Mouse (Mus musculus): ENCODE results near the gene Cmss1. TPM values are rescaled to one million over a fixed set of nuclear protein-coding genes. Genes with fewer than 3 reads are reported as not detected.

Gene Cmss1
- polyA plus RNA-seq, 1 experiment from 2014 or later, result 38.3 TPM

DNA sequence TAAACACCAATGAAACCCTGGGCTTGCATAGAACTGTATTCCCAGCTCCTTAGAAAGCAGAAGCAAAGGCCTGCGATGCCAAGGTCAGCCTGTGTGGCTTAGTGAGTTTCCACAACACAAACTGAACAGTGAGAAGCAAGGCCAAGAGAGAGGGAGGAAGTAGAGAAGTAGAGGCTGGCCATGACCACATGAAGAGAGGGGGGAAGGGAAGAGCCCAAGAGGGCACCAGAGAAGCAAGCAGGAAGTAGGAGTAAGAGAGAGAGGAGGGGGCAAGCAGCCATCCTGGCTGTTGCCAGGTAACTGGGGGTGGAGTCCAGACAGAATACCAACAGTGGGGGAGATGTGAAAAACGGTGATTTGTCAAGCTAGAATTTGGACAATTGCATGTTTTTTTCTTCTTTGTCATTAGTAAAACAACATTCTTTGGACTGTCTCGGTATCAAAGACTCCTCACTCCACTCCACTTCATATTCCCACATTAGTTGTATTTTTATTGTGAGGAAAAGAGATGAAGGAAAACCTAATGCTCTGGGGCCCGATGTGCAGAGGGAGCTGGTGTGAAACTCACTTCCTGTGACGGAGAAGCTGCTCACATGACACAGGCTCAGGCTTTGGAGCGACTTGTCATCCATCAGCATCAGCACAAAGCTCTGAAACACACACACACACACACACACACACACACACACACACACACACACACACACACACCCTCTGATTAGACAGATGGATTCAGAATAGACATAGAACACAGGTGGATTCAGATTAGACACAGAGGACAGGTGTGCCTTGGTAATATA, 183.5 kb downstream of the Cmss1 start:
- Histone ChIP-seq H3K9ac (replicated peaks; ENCODE audit: low read depth, low read length) (no peak overlapping the region), H3K27ac (ENCODE audit: low read depth, low read length) (no peak overlapping the region), H3K36me3 (ENCODE audit: control insufficient read depth, insufficient read depth, low read length) (no peaks in the 10 kb centered on the region), H3K4me1 (ENCODE audit: control insufficient read depth, insufficient read depth, low read length) (peaks cover 8% of the 10 kb centered on the region), H3K4me3 (ENCODE audit: low read depth, low read length) (no peak overlapping the region), H3K4me2 (ENCODE audit: low read depth, low read length) (no peak overlapping the region), H3K27me3 (ENCODE audit: control insufficient read depth, insufficient read depth, low read length) (no peaks in the 10 kb centered on the region), H3K9me3 (ENCODE audit: control insufficient read depth, low read length) (no peaks in the 10 kb centered on the region)
- WGBS, result 58% methylated on average over 6 of the region's 6 CpGs
- ATAC-seq (ENCODE audit: low read depth), result no peak

DNA sequence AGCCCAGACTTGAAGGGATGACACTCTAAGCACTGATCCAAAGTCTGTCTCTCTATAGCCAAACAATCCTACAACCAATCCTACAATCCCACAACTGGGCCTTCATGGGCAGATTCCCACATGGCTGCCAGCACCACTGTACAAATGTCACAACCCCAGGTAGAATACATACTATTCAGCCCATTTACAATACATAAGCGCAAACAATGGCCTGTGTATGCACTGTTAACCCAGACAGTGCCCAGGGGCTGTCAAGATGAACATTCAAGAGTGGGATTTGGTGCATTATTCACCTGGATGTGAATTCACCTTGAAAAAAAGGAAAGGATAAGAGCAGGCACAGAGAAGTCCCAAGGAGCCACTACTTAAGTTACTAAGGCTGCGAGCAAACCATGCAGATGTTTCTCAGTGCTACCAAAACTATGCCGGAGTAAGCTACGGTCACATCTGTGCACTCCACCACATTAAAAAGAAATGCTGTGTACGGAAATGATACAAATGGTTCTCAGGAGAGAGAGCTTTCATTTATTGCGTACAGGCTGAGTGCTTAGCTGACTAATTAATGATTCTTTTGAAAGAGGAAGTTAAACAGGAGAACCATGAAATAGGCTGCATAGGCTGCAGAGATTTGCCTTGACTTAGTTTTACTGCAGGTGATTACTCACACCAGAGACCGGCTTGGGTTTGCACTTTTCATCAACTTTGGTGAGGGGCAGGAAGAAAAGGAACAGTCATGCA, 184.8 kb downstream of the Cmss1 start:
- Histone ChIP-seq H3K4me2 (ENCODE audit: low read depth, low read length) (no peak overlapping the region), H3K27me3 (ENCODE audit: control insufficient read depth, insufficient read depth, low read length) (no peaks in the 10 kb centered on the region), H3K4me1 (ENCODE audit: control insufficient read depth, insufficient read depth, low read length) (peaks cover 8% of the 10 kb centered on the region), H3K4me3 (ENCODE audit: low read depth, low read length) (no peak overlapping the region), H3K27ac (ENCODE audit: low read depth, low read length) (no peak overlapping the region), H3K36me3 (ENCODE audit: control insufficient read depth, insufficient read depth, low read length) (no peaks in the 10 kb centered on the region), H3K9ac (replicated peaks; ENCODE audit: low read depth, low read length) (no peak overlapping the region), H3K9me3 (ENCODE audit: control insufficient read depth, low read length) (no peaks in the 10 kb centered on the region)
- peak; percentile 82 for ATAC-seq (ENCODE audit: low read depth)
- 34% methylated on average over 7 of the region's 7 CpGs for WGBS

DNA sequence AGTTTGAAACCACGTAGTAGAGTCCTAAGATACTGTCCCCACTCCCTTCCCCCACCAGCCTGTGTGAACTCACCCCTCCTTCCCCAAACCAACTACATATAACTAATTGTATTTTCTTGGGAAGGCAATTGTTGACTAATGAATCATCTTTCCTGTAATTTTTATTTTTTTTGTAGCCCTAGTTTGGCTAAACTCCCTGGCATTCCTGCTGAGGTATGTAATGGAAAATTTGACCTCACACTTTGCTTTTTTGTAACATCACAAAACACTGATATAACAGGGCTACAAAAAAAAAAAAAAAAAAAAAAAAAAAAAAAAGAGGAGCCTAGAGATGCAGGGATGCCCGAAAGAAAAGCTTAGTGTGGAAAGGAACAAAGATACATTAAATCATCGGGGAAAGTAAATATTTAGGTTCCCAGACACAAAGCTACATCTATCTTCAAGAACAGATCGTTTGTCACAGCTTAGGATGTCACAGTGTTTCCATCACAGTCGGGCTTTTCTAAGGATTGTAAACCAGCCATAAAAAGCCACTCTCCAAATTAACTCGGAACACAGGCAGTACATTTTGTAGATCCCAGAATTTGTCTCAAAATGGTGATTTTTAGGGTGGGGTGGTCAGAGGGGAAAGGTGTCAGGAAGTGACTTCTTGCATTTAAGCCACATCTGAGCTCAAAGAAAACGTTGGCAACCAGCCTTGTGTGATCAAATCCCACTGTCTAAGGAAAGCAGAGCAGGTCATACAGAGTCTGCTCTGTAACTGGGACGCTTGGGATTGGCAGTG, 185.7 kb downstream of the Cmss1 start:
- Histone ChIP-seq H3K9me3 (ENCODE audit: control insufficient read depth, low read length) (no peaks in the 10 kb centered on the region), H3K27ac (ENCODE audit: low read depth, low read length) (no peak overlapping the region), H3K4me2 (ENCODE audit: low read depth, low read length) (no peak overlapping the region), H3K4me1 (ENCODE audit: control insufficient read depth, insufficient read depth, low read length) (peaks cover 8% of the 10 kb centered on the region), H3K36me3 (ENCODE audit: control insufficient read depth, insufficient read depth, low read length) (no peaks in the 10 kb centered on the region), H3K4me3 (ENCODE audit: low read depth, low read length) (no peak overlapping the region), H3K9ac (replicated peaks; ENCODE audit: low read depth, low read length) (no peak overlapping the region), H3K27me3 (ENCODE audit: control insufficient read depth, insufficient read depth, low read length) (no peaks in the 10 kb centered on the region)
- whole genome bisulfite sequencing, result 30% methylated on average over 8 of the region's 8 CpGs
- no peak for ATAC-seq (ENCODE audit: low read depth)

DNA sequence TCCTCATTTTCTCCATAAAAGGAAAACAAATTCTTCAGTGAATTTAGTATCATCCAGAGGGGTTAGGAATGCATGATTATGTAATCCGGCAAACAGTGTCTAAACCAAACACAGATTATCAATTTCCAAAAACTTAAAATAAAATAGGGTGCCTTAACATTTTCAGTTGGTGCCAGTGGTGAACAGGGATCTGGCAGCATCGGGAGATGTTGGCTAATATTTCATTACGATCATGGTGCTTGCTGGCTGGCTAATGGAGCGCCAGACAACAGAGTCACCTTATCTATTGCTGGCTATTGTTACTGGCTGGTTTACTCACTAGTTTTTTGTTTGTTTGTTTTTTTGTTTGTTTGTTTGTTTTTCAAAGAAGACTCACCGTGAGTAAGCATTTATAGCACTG, 186.8 kb downstream of the Cmss1 start:
- H3K4me1 ChIP-seq (ENCODE audit: control insufficient read depth, insufficient read depth, low read length), result peaks cover 8% of the 10 kb centered on the region
- no peaks in the 10 kb centered on the region for H3K36me3 ChIP-seq (ENCODE audit: control insufficient read depth, insufficient read depth, low read length)
- H3K9me3 ChIP-seq (ENCODE audit: control insufficient read depth, low read length), result no peaks in the 10 kb centered on the region
- H3K27ac ChIP-seq (ENCODE audit: low read depth, low read length), result no peak overlapping the region
- H3K9ac ChIP-seq (replicated peaks; ENCODE audit: low read depth, low read length), result no peak overlapping the region
- 87% methylated on average over 5 of the region's 5 CpGs for WGBS
- H3K4me3 ChIP-seq (ENCODE audit: low read depth, low read length), result no peak overlapping the region
- H3K4me2 ChIP-seq (ENCODE audit: low read depth, low read length), result no peak overlapping the region
- ATAC-seq (ENCODE audit: low read depth), result no peak
- no peaks in the 10 kb centered on the region for H3K27me3 ChIP-seq (ENCODE audit: control insufficient read depth, insufficient read depth, low read length)

DNA sequence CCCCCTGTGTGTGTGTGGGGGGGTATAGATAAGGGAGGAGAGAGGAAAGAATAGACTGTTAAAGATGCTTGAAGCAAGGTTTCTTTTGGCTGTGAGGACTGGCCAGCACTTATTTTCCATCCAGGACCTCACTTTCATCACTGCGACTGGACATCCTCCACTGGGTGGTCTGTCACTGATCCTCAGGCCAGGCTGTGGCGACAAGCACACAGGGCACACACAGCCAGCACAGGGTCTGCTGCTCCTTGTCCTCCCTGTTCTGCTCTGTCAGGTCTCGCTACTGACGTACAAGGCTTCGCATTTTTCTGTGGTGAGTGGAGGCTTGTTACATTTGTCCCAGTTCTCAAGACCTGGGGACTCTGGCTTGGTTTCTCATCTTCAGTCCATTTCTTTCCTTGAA, 187.3 kb downstream of the Cmss1 start:
- ATAC-seq (ENCODE audit: low read depth), result no peak
- H3K9ac ChIP-seq (replicated peaks; ENCODE audit: low read depth, low read length), result no peak overlapping the region
- H3K27ac ChIP-seq (ENCODE audit: low read depth, low read length), result no peak overlapping the region
- H3K4me1 ChIP-seq (ENCODE audit: control insufficient read depth, insufficient read depth, low read length), result peaks cover 8% of the 10 kb centered on the region
- H3K4me2 ChIP-seq (ENCODE audit: low read depth, low read length), result no peak overlapping the region
- 75% methylated on average over 5 of the region's 5 CpGs for WGBS
- H3K27me3 ChIP-seq (ENCODE audit: control insufficient read depth, insufficient read depth, low read length), result no peaks in the 10 kb centered on the region
- no peaks in the 10 kb centered on the region for H3K36me3 ChIP-seq (ENCODE audit: control insufficient read depth, insufficient read depth, low read length)
- no peaks in the 10 kb centered on the region for H3K9me3 ChIP-seq (ENCODE audit: control insufficient read depth, low read length)
- no peak overlapping the region for H3K4me3 ChIP-seq (ENCODE audit: low read depth, low read length)

DNA sequence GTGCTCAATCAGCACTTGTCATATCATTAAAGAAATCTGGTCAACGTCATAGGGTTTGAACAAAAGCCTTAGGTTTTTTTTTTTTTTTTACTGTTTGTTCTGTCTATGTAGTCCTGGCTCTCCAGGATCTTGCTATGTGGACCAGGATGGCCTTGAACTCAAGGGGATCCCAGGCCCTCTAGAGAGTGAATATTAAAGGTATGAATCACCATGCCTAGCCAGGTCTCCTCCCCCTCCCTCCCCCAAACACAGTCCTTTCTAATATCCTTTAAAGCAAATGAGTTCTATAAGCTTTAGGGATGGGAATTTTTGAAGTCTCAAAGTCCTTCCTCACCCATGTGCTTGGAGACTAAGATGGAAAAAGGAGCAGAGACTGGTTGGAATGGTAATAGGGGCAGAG, 188.7 kb downstream of the Cmss1 start:
- 82% methylated on average over 1 of the region's 1 CpGs for WGBS
- no peak overlapping the region for H3K9ac ChIP-seq (replicated peaks; ENCODE audit: low read depth, low read length)
- H3K4me1 ChIP-seq (ENCODE audit: control insufficient read depth, insufficient read depth, low read length), result peaks cover 8% of the 10 kb centered on the region
- no peak overlapping the region for H3K4me3 ChIP-seq (ENCODE audit: low read depth, low read length)
- no peak for ATAC-seq (ENCODE audit: low read depth)
- no peaks in the 10 kb centered on the region for H3K27me3 ChIP-seq (ENCODE audit: control insufficient read depth, insufficient read depth, low read length)
- no peak overlapping the region for H3K4me2 ChIP-seq (ENCODE audit: low read depth, low read length)
- H3K27ac ChIP-seq (ENCODE audit: low read depth, low read length), result no peak overlapping the region
- no peaks in the 10 kb centered on the region for H3K36me3 ChIP-seq (ENCODE audit: control insufficient read depth, insufficient read depth, low read length)
- H3K9me3 ChIP-seq (ENCODE audit: control insufficient read depth, low read length), result no peaks in the 10 kb centered on the region

DNA sequence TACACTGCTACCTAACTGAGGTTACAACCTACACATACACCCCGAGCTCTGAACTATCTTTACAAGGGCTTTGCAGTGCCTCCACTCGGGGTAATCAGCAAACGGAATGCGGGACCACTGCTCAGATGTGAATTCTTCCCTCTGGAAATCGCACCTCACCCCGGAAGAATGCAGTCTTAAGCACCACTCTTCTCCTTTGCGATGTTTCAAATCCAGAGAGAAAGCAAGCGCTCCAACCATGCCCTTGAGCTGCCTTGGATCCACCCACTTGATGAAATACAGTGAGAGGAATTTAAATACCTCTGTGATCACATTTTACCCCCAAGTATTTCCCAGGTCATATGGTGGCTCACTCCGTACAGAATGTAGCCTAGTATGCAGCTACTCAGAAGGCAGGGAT, 189.6 kb downstream of the Cmss1 start:
- Histone ChIP-seq H3K27ac (ENCODE audit: low read depth, low read length) (no peak overlapping the region), H3K4me2 (ENCODE audit: low read depth, low read length) (no peak overlapping the region), H3K9me3 (ENCODE audit: control insufficient read depth, low read length) (no peaks in the 10 kb centered on the region), H3K9ac (replicated peaks; ENCODE audit: low read depth, low read length) (no peak overlapping the region), H3K36me3 (ENCODE audit: control insufficient read depth, insufficient read depth, low read length) (no peaks in the 10 kb centered on the region), H3K4me3 (ENCODE audit: low read depth, low read length) (no peak overlapping the region), H3K27me3 (ENCODE audit: control insufficient read depth, insufficient read depth, low read length) (no peaks in the 10 kb centered on the region), H3K4me1 (ENCODE audit: control insufficient read depth, insufficient read depth, low read length) (peaks cover 8% of the 10 kb centered on the region)
- no peak for ATAC-seq (ENCODE audit: low read depth)
- 88% methylated on average over 9 of the region's 9 CpGs for WGBS

DNA sequence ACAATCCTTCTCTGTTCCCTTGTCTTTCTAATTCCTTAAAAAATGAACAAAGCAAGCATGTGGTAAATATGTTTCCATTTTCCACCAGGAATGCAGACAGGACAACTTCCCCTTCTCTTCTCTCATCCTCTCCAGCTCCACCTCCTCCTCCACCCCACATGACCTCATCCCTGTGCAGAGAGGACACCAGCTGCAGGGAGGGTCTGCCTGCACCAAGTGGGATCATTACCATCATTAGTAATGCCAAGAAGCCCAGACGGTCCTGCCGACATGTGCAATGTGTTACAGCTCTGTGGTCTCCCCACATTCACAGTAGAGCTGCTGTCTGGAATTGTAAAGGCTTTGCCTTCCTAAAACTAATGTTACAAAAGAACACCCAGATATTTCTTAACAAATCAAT, 190.6 kb downstream of the Cmss1 start:
- no peak overlapping the region for H3K9ac ChIP-seq (replicated peaks; ENCODE audit: low read depth, low read length)
- no peak overlapping the region for H3K4me2 ChIP-seq (ENCODE audit: low read depth, low read length)
- no peak overlapping the region for H3K4me3 ChIP-seq (ENCODE audit: low read depth, low read length)
- H3K27me3 ChIP-seq (ENCODE audit: control insufficient read depth, insufficient read depth, low read length), result no peaks in the 10 kb centered on the region
- H3K4me1 ChIP-seq (ENCODE audit: control insufficient read depth, insufficient read depth, low read length), result no peaks in the 10 kb centered on the region
- no peaks in the 10 kb centered on the region for H3K9me3 ChIP-seq (ENCODE audit: control insufficient read depth, low read length)
- no peaks in the 10 kb centered on the region for H3K36me3 ChIP-seq (ENCODE audit: control insufficient read depth, insufficient read depth, low read length)
- H3K27ac ChIP-seq (ENCODE audit: low read depth, low read length), result no peak overlapping the region
- ATAC-seq (ENCODE audit: low read depth), result no peak
- 37% methylated on average over 2 of the region's 2 CpGs for WGBS

DNA sequence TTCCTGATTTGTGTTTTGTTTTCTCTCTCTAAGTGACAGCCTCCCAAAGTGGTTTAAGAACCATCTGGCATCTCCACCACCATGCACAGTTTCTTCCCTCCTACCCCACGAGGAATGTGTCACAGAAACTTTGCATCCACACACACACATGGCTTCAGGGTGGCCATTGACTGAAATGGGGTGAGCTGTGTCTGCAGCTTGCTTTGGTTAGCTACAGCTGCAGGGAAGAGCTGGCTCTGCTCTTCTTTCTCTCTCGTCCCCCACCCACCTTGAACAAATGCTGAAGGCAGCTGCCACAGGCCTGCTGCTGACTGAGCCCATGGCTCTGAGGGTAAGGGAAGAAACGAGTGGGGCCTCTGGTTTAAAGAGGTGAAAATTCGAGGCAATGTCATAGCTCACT, 193.9 kb downstream of the Cmss1 start:
- Histone ChIP-seq H3K36me3 (ENCODE audit: control insufficient read depth, insufficient read depth, low read length) (no peaks in the 10 kb centered on the region), H3K9ac (replicated peaks; ENCODE audit: low read depth, low read length) (no peak overlapping the region), H3K27me3 (ENCODE audit: control insufficient read depth, insufficient read depth, low read length) (no peaks in the 10 kb centered on the region), H3K4me1 (ENCODE audit: control insufficient read depth, insufficient read depth, low read length) (no peaks in the 10 kb centered on the region), H3K4me2 (ENCODE audit: low read depth, low read length) (no peak overlapping the region), H3K9me3 (ENCODE audit: control insufficient read depth, low read length) (no peaks in the 10 kb centered on the region), H3K27ac (ENCODE audit: low read depth, low read length) (no peak overlapping the region), H3K4me3 (ENCODE audit: low read depth, low read length) (no peak overlapping the region)
- 52% methylated on average over 4 of the region's 4 CpGs for WGBS
- no peak for ATAC-seq (ENCODE audit: low read depth)
